Mouse (Mus musculus) urinary bladder, postnatal 10 days (tissue): Measurements from ENCODE around the gene Vegfb.

Experiments used
- DNase-seq: peaks from one replicate; pipeline ENCODE4 v3.0.0; 2022; ENCODE audit warnings: low spot score

The Vegfb gene

GRCm38 (mm10) chr19:6972247-6972917 lies 15.1 kb downstream of the Vegfb start:
- DNase-seq: no peak

DNA sequence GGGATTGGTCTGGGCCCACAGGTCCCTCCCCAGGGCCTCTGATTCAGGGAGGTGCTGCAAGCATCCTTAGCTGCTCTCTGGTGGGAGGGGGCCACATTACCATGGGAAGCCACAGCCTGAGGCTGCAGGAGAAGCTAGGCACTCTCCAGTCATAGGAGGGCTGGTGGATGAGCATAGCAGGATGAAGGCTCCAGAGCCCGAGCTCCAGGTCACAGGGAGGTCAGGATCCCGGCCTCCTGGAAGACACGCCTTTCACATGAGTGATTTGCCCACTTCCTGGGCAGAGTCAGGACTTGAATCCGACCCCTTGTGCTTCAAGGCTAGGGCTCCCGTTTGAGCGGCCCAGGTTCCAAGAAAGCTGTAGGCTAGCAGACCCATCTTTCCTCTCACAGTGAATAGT lies 15.8 kb downstream of the Vegfb start:
- no peak for DNase-seq

DNA sequence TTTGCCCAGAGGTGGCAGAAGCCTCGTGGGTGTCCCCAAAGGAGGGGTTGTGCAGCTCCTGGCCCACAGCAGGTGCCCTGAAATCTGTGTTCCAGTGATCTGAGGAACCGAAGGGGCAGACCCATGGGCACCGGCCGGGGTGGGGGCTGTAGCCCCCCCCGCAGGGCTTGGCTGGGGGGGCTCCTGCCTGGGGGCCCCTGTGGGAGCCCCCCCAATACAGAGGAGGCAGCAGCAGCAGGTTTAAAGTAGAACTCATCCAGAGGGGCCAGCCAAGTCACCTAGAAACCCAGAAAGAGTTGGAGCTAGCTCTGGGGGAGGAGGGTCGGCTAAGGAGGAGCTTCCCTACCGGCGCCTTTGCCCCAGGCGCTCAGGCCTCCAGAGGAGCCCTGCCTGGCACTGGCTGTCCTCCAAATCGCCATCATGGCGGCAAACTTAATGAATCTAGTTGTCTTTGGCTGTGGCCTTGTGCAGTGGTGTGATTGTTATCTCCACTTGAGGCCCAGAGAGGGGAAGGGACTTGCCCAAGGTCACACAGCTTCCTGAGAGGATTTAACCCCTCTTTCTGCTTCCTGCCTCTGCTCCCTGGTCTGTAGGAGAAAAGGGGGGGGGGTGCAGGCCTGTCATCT lies 16.9 kb downstream of the Vegfb start:
- DNase-seq: no peak

GRCm38 (mm10) chr19:6969665-6970381 lies 17.6 kb downstream of the Vegfb start:
- no peak for DNase-seq

DNA sequence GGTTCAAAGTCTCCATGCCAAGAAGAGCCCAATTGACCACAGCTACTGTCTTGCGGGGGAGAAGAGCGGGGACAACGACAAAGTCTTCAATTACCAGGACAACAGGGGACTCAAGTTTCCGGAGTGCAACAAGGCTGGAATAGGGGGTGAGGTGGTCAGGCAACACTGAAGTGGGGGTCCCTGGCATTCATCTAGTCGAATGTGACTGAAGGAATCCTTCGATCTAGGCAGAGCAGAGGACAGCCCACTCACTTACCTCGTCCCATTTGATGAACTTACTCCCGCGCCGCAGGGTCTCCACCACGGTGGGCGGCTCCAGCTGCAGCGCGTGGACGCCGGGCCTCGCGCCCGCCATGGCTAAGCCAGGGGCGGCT lies 18.2 kb downstream of the Vegfb start:
- DNase-seq: no peak

GRCm38 (mm10) chr19:6968491-6969271 lies 18.8 kb downstream of the Vegfb start:
- no peak for DNase-seq

GRCm38 (mm10) chr19:6956461-6956860 lies 31.0 kb downstream of the Vegfb start:
- no peak for DNase-seq

- DNase-seq: no peak
Observed at GRCm38 (mm10) chr19:6955424-6955823, 32.0 kb downstream of the Vegfb start.

GRCm38 (mm10) chr19:6954046-6954445 lies 33.4 kb downstream of the Vegfb start:
- no peak for DNase-seq

DNA sequence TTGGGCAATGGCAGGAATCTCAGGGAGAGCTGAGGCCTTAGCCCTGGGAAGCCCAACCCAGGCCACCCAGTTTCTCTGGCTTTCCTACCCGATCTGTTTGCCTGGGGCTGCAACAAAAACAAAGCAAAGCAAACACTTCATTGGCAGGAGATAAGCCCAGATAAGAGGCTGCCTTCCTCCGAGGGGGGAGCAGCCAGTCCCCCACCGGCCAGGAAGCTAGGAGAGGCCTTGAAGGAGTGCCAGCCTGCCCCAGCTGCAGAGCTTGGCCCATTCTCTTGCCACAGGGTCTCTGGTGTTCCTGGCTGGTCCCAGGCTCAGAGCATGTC lies 34.8 kb downstream of the Vegfb start:
- DNase-seq: no peak

DNA sequence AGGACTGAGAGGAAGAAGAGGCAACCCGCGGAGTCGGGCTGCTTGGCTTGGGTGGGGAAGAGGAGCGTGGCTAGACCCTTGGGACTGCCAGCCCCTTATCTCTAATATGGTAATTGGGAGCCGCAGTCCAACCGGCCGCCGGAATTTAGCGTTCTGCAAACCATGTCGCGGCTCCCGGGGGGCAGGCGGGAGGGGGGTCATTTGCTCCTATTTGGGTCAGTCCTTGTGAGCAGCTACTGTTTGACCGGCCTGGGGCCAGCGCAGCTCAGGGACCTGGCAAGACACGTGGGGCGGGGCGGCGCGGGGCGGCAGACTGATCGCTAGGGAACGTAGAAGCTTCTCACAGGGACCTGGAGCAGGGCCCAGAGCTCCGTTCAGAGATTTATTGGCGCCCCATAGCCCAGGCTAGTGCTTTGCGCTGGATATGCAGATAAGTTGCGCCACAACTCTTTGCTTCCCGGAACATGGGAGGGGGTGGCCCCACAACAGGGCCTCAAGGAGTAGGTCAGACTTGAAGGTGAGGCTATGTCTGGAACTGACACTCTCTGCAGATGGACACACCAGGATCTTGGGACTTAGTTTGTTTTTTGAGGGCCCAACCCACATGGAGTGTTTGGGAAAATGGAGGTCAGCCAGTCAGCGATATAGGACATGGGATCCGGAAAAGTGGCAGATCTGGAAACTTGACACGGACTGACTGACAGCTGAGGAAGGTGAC lies 35.3 kb downstream of the Vegfb start:
- DNase-seq: peak; percentile 57

GRCm38 (mm10) chr19:6951381-6951968 lies 36.0 kb downstream of the Vegfb start:
- DNase-seq: peak; percentile 70

- no peak for DNase-seq
Observed at GRCm38 (mm10) chr19:6950613-6951153, 36.8 kb downstream of the Vegfb start.

GRCm38 (mm10) chr19:6949951-6950350 lies 37.5 kb downstream of the Vegfb start:
- no peak for DNase-seq

GRCm38 (mm10) chr19:6949532-6949931 lies 37.9 kb downstream of the Vegfb start:
- DNase-seq: no peak

- no peak for DNase-seq
Observed at GRCm38 (mm10) chr19:6948186-6948585, 39.3 kb downstream of the Vegfb start.

GRCm38 (mm10) chr19:6947742-6948141 lies 39.7 kb downstream of the Vegfb start:
- DNase-seq: no peak

- no peak for DNase-seq
Observed at GRCm38 (mm10) chr19:6943709-6944108, 43.7 kb downstream of the Vegfb start.

GRCm38 (mm10) chr19:6942764-6943163 lies 44.7 kb downstream of the Vegfb start:
- DNase-seq: no peak

- peak; percentile 75 for DNase-seq
Observed at GRCm38 (mm10) chr19:6942249-6942691, 45.2 kb downstream of the Vegfb start, which contains the start of gene Gpr137. Gpr137 (minus strand) TSS chr19:6942480.
